Mouse (Mus musculus): ENCODE results near the gene Krt87.

The Krt87 gene

DNA sequence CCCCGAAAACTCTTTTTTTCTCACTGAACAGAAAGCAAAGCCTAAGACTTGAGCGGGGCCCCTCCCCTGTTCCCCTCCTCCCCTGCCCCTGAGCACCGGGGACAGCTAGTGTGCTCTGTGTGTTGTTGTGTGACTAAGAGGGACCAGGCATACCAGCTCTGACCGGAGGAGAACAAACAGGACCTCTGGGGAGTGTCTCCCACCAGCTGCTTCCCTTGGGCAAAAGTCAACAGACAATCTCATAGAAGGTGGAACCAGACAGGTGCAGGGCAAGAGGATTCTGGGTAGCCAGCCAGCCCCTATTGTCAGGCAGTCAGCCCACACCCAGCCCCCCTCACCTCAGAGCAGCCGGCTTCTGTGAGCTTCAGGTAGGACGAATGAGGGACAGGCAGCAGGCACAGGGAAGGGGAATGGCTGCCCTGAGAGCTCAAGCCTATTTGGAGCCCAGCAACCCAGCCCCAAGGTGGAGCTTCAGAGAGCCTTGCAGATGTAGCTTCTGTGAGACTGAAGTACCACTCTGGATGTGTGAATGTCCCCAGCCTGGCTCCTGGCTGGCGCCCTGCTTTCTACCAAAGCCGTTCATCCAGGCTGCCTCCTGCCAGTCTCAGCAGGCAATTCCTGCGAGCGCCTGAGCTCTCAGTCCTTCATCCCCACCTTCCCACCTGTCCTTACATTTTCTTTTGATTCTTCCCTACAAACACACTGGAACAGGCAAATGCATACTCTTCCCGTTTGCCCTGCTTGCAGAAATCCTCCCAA lies 23.6 kb downstream of the Krt87 start:
- no peak for DNase-seq

DNA sequence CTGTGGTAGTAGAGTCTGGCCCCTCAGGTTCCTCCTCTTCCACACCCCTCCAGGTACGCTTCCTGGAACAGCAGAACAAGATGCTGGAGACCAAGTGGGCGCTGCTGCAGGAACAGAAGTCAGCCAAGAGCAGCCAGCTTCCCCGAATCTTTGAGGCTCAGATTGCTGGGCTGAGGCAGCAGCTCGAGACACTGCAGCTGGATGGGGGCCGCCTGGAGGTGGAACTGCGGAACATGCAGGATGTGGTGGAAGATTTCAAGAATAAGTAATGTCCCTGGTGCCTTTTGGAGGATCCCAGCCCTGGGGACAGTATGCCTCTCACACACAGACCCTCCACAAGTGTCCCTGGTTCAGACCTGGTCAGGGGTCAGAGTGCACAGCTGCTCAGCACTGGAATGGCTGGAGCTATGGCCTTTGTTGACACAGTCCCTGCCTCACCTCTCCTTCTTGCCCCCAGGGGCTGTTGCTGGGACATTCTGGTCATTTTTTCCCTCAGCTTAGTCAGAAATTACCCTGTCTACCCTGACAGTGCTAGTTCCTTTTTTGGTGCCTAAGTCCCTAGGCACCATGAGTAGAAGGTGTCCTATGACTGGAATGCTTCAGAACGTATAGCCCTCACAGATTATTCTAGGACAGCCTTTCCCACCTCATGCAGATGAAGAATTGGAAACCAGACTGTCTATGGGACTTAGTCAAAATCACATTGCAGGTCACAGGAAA lies 24.5 kb downstream of the Krt87 start:
- peak; percentile 34 for DNase-seq

DNA sequence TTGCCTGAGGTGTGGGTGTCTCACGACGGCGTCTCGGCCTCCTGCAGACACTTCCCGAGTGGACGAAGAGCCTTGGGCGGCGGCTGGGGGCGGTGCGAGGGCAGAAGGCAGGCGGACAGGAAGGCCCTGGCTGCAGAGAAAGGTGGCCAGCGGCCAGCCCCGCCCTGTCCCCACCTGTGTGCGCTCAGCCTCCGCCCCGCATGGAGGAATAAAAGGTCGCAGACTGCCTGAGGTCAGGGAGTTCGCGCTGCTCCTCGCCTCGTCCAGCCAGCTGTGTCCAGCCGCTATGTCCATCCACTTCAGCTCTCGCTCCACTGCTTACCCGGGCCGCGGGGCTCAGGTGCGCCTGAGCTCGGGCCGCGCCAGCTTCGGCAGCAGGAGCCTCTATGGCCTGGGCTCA lies 26.4 kb downstream of the Krt87 start:
- DNase-seq, result no peak

DNA sequence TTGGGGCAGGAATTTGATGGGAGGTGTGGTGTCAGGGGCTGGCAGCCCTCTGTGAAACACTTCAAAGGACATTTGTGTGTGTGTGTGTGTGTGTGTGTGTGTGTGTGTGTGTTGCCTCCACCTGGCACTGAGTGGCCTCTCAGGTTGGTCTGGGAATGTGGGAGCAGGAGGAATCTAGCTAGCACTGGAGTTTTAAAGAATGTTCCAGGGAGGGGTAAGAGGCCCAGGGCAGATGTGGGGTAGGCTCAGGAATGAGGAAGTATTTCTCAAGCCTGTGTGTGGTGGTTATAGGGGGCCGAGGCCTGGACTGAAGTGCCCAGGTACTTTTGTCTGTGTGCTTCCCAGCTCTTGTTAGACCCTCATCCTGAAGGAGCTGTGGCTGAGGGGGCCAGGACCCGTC lies 27.8 kb downstream of the Krt87 start, which contains the start of gene Krt7:
Krt7 (plus strand) TSS at position 269 of the 400 bp plus-strand sequence.
- DNase-seq, result no peak

DNA sequence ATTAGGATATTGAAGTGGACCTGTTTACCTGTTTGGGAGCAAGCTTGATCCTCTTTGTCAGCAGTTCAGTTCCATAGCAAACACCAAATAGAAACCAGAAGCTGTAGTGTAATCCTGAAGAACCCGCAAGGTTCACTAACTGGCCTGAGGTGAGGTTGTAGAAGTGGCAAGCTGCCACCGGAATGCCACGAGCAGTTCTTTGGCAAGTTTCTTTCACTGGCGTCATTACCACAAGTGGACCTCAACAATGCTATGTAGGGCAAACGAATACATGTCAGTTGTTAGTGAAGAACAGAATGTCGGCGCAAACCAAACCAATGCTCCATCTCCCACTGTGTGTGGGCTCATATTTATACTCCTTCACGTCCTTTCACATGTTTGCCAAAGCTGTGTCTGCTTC lies 40.3 kb downstream of the Krt87 start:
- no peak for DNase-seq

DNA sequence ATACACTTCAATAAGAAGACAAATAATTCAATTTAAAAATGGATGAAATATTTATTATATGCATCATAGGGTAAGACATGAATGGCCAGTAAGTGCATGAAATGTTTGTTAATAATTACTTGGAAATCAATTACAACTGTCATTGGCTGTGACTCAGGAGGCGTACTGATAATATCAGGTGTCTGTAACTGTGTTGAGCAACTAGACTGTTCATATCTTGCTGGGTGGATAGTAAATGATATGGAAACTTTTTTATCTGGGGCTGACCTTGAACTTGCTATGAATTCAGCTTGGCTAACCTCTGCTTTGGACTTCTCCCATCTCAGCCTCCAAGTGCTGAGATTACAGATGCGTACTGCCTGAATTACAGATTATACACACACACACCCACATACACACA lies 40.9 kb downstream of the Krt87 start:
- DNase-seq, result no peak

DNA sequence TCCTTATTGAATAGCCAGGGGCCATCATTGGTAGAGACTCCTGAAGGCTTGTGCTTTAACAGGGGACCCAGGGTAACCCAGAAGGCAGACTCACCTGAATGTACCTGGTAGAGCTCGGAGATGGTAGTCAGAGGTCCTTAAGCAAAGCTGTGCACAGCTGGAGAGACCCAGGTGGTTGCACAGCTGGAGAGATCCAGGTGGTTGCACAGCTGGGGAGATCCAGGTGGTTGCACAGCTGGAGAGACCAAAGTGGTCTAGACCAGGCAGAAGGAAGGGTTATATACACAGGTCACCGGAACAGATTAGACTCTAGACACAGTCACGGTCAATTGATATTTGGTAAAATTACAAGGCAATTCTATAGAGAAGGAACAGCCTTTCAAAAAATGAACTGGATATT lies 41.7 kb downstream of the Krt87 start:
- no peak for DNase-seq

DNA sequence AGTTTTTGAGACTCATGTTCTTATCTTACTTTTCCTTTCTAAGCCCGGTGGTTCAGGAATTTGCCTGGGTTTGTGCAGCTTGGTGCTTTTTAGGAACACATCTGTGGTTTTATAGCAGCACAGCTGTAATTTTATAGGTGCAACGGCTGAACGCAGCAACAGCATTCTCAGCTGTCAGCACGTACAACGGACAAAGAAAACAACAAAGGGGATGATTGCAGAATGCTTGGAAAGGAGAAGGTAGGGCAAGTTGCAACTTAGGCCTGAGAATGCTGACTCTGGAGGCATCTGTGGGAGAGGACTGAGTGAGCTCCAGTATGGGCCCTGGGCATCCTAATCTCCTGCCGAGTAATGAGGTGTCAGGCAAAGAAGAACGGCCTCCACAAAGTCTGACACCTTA lies 42.1 kb downstream of the Krt87 start:
- no peak for DNase-seq

DNA sequence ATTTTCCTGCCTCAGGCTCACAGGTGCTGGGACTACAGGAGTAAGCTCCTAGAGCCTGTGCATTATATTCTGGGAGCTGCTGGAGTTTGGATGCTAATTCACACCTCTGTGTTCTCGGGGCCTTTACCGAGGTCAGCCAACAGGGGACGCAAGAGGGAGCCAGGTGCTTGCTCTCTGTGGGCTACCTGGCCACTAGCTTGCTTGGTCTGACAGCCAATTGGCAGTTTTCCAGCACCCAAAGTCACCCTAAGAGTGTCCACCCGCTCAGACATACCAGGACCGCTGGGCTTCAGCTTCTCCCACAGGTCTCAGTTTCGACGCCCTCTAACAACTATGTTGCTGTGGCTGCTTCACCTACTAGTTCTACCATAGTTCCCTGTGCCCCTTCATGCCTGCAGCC lies 43.7 kb downstream of the Krt87 start:
- no peak for DNase-seq

DNA sequence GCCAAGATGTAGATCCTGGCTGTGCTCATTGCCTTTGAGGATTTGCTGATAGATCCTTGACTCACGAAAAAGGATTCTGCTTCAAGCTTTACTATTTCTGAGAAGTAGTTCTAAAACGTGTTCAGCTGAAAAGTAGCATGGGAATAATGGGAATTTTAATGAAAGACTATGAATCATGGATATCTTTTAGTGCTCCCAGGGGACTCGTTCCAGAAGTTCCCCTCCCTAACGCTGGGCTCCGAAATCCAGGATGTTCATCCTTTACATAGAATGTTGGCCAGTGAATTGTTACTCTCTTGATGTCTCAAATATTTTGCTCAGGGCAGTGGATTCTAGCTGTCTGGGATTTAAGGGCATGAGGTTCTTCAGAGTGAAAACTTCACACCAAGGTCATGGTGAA lies 46.4 kb downstream of the Krt87 start:
- no peak for DNase-seq

DNA sequence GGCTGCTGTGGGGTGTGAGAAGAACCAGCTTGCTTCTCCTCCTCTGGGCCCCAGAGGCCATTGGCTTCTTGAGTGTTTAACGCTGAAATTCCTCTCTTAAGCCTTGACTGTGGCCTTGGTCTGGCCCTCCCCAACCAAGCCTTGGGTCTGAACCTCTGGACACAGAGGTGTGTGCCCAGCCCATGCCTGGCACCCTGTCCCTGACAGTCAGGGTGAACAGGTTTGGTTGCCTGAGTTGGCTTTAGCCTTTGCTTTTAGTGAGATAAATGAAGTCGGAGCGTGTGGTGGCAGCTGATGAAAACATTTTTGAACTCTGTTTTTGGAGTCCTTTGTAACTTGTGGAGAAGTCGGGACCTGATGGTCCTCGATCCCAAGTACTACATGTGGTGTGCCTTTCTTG lies 48.4 kb downstream of the Krt87 start:
- no peak for DNase-seq

DNA sequence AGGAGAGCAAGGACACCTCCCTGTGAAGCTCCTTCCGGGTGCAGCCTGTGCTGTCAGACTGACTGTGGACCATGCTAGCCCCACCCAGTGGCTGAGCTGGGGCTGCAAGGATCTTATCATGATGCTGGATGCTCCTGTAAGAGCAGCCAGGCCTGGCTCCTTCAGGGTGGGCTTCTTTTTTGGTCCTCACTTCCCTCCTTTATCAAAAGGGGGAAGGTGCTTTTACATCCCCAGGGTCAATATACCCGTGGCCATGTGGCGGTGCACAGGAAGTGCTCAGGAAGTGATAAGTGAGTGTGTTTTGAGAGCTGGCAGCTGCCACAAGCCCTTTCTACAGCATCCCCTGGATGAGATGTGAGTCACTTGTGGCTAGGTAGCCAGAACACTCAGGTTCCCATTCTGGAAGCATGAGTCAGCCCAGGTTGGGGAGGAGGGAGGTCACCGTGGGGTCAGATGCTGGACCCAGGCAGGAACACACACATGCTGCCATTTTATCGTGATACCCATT lies 50.5 kb downstream of the Krt87 start:
- DNase-seq, result no peak

DNA sequence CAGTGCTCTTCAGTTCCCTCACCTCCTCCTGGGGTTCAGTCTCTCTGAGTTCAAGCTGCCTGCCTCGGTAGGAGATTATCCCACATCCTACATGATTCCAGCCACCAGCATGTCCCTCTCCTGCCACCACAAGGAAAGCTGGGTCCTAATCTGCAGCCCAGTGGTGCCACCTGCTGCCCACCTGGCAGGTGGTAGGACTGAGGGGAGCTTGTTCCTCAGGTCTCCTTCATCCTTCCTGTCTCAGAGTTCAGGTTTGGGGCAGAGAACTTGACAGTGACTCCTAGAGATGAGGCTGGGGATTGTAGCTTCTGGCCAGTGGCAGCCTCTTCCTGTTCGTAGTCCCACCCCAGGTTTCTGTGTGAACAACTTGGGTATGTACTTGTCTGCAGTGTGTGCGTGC lies 51.4 kb downstream of the Krt87 start:
- no peak for DNase-seq

DNA sequence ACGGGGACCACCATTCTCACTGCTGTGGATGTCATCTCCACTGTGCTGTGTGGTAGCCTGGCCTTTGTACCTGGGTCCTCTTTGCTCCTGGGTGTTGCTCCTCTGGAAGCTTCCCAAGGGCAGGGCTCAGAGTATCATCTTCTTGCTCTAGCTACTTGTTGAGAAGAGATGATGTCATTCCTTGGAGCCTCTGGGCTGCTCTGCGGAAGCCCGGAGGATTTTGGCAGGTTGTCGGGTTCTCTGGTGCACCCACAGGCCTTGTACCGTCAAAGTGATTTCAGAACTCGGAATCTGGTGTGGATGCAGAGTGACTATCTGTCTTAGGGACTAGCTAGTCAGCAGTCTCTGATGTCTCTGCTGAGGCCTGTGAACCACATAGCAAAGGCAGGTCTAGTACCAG lies 53.5 kb downstream of the Krt87 start:
- no peak for DNase-seq

DNA sequence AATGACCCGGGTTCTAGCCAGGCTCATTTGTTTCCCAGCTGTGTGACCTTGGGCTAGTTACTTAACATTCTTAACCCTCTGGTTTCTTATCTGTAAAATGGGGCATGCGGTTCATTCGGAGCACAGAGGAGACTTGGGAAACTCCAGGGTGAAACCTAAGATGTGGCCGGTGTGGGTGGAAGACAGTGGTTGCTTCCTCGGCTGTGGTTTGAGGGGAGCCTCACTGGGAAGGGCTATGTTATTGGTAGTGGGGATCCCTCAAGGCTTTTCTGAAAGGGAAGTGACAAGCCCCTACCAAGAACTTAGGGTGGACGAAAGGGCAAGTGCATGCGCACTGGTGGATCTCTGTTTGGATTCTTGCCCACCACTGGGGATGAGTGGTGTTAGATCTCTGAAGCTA lies 54.0 kb downstream of the Krt87 start:
- no peak for DNase-seq

DNA sequence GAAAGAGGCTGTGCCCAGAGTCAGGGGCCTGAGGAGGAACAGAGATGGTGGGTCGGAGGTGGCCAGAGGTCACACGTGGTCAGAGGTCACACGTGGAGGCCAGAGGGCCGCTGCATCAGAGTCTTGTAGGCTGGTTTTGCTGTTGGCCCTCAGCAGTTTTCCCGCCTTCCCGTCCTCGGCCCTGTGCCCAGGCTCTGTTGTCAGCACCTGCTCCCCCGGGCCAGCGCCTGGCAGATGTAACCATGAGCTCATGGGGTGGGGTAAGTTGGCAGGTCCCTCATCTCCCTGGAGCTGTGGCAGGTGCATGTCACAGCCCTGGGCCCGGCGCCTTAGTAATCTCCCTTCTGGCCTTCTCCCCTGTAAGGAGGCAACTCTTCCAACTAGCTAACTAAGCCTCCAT lies 55.8 kb downstream of the Krt87 start:
- no peak for DNase-seq

DNA sequence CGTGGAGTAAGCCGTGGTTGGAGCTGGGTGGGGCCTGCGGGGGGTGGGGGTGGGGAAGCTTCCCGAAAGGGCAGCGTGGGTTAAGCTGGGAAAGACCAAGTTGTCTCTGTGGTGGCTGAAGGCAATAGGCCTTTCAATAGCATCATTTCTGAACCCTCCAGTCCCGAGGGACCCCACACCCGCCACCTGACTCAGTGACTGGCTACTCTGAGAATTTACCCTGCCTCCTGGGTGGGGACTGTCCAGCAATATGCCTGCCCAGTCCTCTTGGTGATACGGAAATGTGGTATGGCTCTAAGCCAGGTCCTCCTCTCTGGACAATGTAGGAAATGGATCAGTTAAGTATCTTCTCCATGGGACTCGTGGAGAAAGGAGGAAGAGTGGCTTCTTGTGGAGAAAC lies 56.8 kb downstream of the Krt87 start:
- no peak for DNase-seq
